Mouse (Mus musculus) CH12.LX (cell line): ENCODE measurements at regions not wholly inside any gene's neighbourhood (a gene's known extent, or its start where the extent isn't known, plus 50 kb on each side); places are given as distances from the start of the nearest gene placed in this dataset.

ENCODE experiments used
- DNase-seq: peaks from one replicate; pipeline ENCODE4 v3.0.0-alpha.2; 2013; ENCODE audit errors: extremely low read depth
- H3K27ac ChIP-seq: 2 replicates; pipeline ENCODE4 v1.5.1; 2012; ENCODE audit warnings: low read depth, mild to moderate bottlenecking, control low read depth, moderate library complexity; ENCODE audit not compliant: insufficient read depth
- H3K27me3 ChIP-seq: replicated peaks from 2 replicates; pipeline ENCODE3; 2012; ENCODE audit warnings: inconsistent platforms
- H3K36me3 ChIP-seq, 2 experiments: replicated peaks in 1 of 2; 2 replicates each; pipeline versions ENCODE3 to v1.6.1; 2012; ENCODE audit warnings: inconsistent platforms in 1 of 2, low read length in 1 of 2, mild to moderate bottlenecking in 1 of 2, mixed read lengths in 1 of 2, moderate library complexity in 1 of 2; ENCODE audit not compliant: control insufficient read depth in 1 of 2, insufficient read depth in 1 of 2
- H3K4me1 ChIP-seq, 2 experiments: 2 replicates each; pipeline ENCODE4 v1.6.1; 2012; ENCODE audit warnings: inconsistent platforms in 1 of 2, moderate library complexity in 1 of 2; ENCODE audit not compliant: insufficient read depth in 2 of 2, control insufficient read depth in 1 of 2
- H3K4me2 ChIP-seq: 2 replicates; pipeline ENCODE4 v1.6.1; 2012; ENCODE audit warnings: low read depth, mild to moderate bottlenecking, control low read depth; ENCODE audit not compliant: poor library complexity, insufficient read depth, severe bottlenecking
- H3K4me3 ChIP-seq, 3 experiments: fragments of 150-350 bp in 1 of 3; sonication (generic) in 1 of 3; replicated peaks in 1 of 3; 2 replicates each; pipeline versions ENCODE3 to v1.5.1; 2011 to 2012; ENCODE audit warnings: low read depth in 2 of 3, low read length in 2 of 3, mild to moderate bottlenecking in 2 of 3, moderate library complexity in 2 of 3, control low read depth in 1 of 3, improper control_type of control experiment in 1 of 3, inconsistent platforms in 1 of 3, mixed read lengths in 1 of 3; ENCODE audit not compliant: poor library complexity in 1 of 3
- H3K79me2 ChIP-seq: replicated peaks from 2 replicates; pipeline ENCODE4 v1.6.1; 2012; ENCODE audit warnings: mild to moderate bottlenecking, moderate library complexity; ENCODE audit not compliant: control insufficient read depth, poor library complexity, insufficient read depth, severe bottlenecking; ENCODE audit errors: extremely low read depth
- H3K9ac ChIP-seq: 2 replicates; pipeline ENCODE4 v1.6.1; 2012; ENCODE audit warnings: low read depth, mild to moderate bottlenecking, control low read depth, moderate library complexity; ENCODE audit not compliant: insufficient read depth
- H3K9me3 ChIP-seq: replicated peaks from 2 replicates; pipeline ENCODE3; 2012; ENCODE audit warnings: low read length, inconsistent platforms, mixed read lengths
- CHD2 ChIP-seq: IDR thresholded peaks from 2 replicates; pipeline ENCODE4 v1.6.1; 2011; ENCODE audit warnings: low read length, improper control_type of control experiment
- CTCF ChIP-seq, 2 experiments: IDR thresholded peaks in 1 of 2; conservative IDR thresholded peaks in 1 of 2; 2 replicates each; pipeline ENCODE4 v1.5.1; 2011 to 2012; ENCODE audit warnings: low read depth in 2 of 2, low read length in 2 of 2, improper control_type of control experiment in 1 of 2, inconsistent platforms in 1 of 2, mild to moderate bottlenecking in 1 of 2, moderate library complexity in 1 of 2
- E2F4 ChIP-seq: IDR thresholded peaks from 2 replicates; pipeline ENCODE4 v1.6.1; 2011; ENCODE audit warnings: low read depth, low read length, improper control_type of control experiment; ENCODE audit not compliant: insufficient replicate concordance
- ETS1 ChIP-seq: conservative IDR thresholded peaks from 2 replicates; pipeline ENCODE4 v1.6.1; 2012; ENCODE audit warnings: low read depth, mild to moderate bottlenecking, inconsistent platforms, low read length, improper control_type of control experiment, moderate library complexity
- KAT2A ChIP-seq: IDR thresholded peaks from 2 replicates; pipeline ENCODE4 v1.6.1; 2012; ENCODE audit warnings: low read length, improper control_type of control experiment, inconsistent platforms; ENCODE audit not compliant: insufficient replicate concordance
- MAX ChIP-seq: IDR thresholded peaks from 2 replicates; pipeline ENCODE4 v1.6.1; 2011; ENCODE audit warnings: low read length, improper control_type of control experiment
- MAZ ChIP-seq: IDR thresholded peaks from 2 replicates; pipeline ENCODE4 v1.6.1; 2012; ENCODE audit warnings: low read depth, mild to moderate bottlenecking, inconsistent platforms, low read length, improper control_type of control experiment, moderate library complexity
- MEF2A ChIP-seq: IDR thresholded peaks from 2 replicates; pipeline ENCODE4 v1.6.1; 2014; ENCODE audit warnings: low read depth, mild to moderate bottlenecking, inconsistent platforms, low read length, improper control_type of control experiment, borderline replicate concordance
- MXI1 ChIP-seq: IDR thresholded peaks from 2 replicates; pipeline ENCODE4 v1.6.1; 2011; ENCODE audit warnings: mild to moderate bottlenecking, low read depth, low read length, improper control_type of control experiment
- NELFE ChIP-seq: IDR thresholded peaks from 2 replicates; pipeline ENCODE4 v1.6.1; 2011; ENCODE audit warnings: low read depth, low read length, improper control_type of control experiment
- NRF1 ChIP-seq: IDR thresholded peaks from 2 replicates; pipeline ENCODE4 v1.6.1; 2014; ENCODE audit warnings: low read depth, mild to moderate bottlenecking, inconsistent platforms, low read length, improper control_type of control experiment, moderate library complexity
- PAX5 ChIP-seq: IDR thresholded peaks from 2 replicates; pipeline ENCODE4 v1.6.1; 2012; ENCODE audit warnings: low read length, inconsistent platforms, mixed read lengths
- POLR2A ChIP-seq: IDR thresholded peaks from 2 replicates; pipeline ENCODE4 v1.6.1; 2011; ENCODE audit warnings: low read depth, mild to moderate bottlenecking, improper control_type of control experiment, low read length
- POLR2AphosphoS2 ChIP-seq: IDR thresholded peaks from 2 replicates; pipeline ENCODE4 v1.6.1; 2011; ENCODE audit warnings: low read depth, low read length, improper control_type of control experiment
- RAD21 ChIP-seq: IDR thresholded peaks from 2 replicates; pipeline ENCODE4 v1.6.1; 2011; ENCODE audit warnings: low read depth, mild to moderate bottlenecking, low read length, improper control_type of control experiment, moderate library complexity
- SIN3A ChIP-seq: IDR thresholded peaks from 2 replicates; pipeline ENCODE4 v1.6.1; 2012; ENCODE audit warnings: low read length, improper control_type of control experiment, inconsistent platforms
- SMC3 ChIP-seq: IDR thresholded peaks from 2 replicates; pipeline ENCODE4 v1.6.1; 2011; ENCODE audit warnings: low read depth, low read length, improper control_type of control experiment
- TBP ChIP-seq: conservative IDR thresholded peaks from 2 replicates; pipeline ENCODE4 v1.6.1; 2011; ENCODE audit warnings: low read depth, low read length, improper control_type of control experiment
- TCF12 ChIP-seq: IDR thresholded peaks from 2 replicates; pipeline ENCODE4 v1.6.1; 2014; ENCODE audit warnings: low read depth, mild to moderate bottlenecking, inconsistent platforms, low read length, improper control_type of control experiment
- USF1 ChIP-seq: IDR thresholded peaks from 2 replicates; pipeline ENCODE4 v1.6.1; 2014; ENCODE audit warnings: low read depth, mild to moderate bottlenecking, inconsistent platforms, low read length, improper control_type of control experiment
- USF2 ChIP-seq: conservative IDR thresholded peaks from 2 replicates; pipeline ENCODE4 v1.6.1; 2011; ENCODE audit warnings: low read depth, low read length, improper control_type of control experiment
- ZNF384 ChIP-seq: IDR thresholded peaks from 2 replicates; pipeline ENCODE4 v1.6.1; 2012; ENCODE audit warnings: low read depth, low read length, improper control_type of control experiment, inconsistent platforms
- dilution Hi-C: fragments of 300-500 bp; cut with MboI; formaldehyde crosslinking; loops from 2 replicates; pipeline ENCODE4 v1.14.3; 2020; ENCODE audit warnings: low sequenced_read_pairs; ENCODE audit not compliant: extremely low pct_unique_long_range_greater_than_20kb, extremely low pct_ligation_motif_present
- in situ Hi-C: fragments of 300-500 bp; cut with MboI; formaldehyde crosslinking; loops from 3 replicates; pipeline ENCODE4 v1.14.3; 2019; ENCODE audit warnings: low sequenced_read_pairs, low pct_ligation_motif_present, low pct_unique_long_range_greater_than_20kb, mixed read lengths

DNA sequence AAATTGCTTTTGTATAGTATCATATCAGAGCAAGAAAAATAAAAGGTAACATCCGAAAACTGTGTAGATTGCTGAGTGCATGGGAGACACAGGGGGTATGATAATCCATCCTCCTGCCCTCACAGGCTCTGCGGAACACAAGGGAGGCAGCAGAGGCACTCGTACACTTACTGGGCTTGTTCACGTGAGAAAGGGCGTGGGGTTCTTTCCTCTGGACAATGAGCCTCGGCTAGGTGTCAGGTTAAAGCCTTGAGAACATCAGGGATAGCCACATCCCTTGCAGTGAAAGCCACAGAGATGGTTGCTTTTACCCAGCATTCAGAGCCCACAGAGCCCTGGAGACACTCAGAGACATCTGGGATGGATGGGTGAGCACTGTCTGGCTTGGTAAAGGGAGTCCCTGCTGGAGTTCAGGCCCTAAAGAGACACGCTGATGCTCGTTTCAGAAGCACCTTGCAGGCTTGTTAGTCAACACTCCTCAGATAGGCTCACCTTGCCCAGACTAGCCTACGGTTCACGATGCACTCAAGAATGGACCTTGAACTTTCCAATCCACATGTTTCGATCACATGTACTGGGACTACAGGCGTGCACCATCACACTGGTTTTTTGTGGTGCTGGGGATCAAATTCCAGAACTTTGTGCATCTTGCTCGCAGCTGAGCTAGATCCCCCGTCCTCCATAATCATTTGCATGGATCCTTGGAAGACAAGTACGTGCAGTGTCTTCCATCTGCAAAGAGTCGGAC is 83.5 kb upstream of the Spin1 start:
- dilution Hi-C loops (no loop called here), in situ Hi-C loops (no loop called here)
- H3K9ac ChIP-seq: no peak overlapping the region
- TF ChIP-seq MXI1 (no peak), MAZ (no peak), POLR2A (no peak), CTCF (conservative IDR thresholded peaks at IDR 0.05 in 1 of 2, IDR thresholded peaks at IDR 0.05 in 1 of 2; ENCODE audit: low read depth in 2 of 2, low read length in 2 of 2) (no peak), PAX5 (no peak), SIN3A (no peak), MAX (no peak), USF1 (no peak), TBP (no peak), USF2 (no peak)
- no peak for DNase-seq
- H3K4me1 ChIP-seq: peaks cover 0 to 12% of the 10 kb centered on the region in 2 experiments; a peak in 3 of 4 replicates
- H3K27me3 ChIP-seq: no peaks in the 10 kb centered on the region
- H3K79me2 ChIP-seq: no peaks in the 10 kb centered on the region
- no peaks in the 10 kb centered on the region for H3K9me3 ChIP-seq
- H3K4me2 ChIP-seq: no peak overlapping the region
- no peaks in the 10 kb centered on the region for H3K36me3 ChIP-seq
- no peak overlapping the region for H3K4me3 ChIP-seq
- H3K27ac ChIP-seq: no peak overlapping the region

DNA sequence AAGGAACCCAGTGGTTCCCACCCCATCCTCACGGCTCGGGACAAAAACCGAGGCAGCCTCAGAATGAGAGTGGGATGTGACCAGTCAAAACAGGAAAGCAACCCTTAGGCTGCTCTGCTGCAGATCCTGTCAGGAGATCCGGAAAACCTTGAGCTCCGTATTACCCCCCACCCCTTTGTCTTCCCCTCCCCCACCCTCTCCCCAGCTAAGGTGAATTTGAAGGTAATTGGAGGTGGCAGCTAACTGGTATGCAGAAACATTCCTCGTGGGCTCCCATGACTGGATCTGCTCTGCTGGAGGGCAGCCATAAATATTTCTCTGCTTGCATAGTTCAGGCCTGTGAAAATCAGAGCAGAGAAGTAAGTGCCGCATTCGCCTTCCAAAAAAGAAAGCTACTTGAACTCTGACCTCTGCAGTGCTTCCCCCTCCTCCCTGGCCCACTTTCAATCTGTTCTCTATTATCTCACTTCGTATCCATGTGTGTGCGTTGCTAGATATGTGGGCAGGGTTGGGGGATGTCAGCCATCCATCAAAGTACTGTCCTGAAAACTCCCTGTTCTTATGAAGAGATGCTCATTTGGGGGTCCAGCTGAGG is 82.9 kb upstream of the Spin1 start:
- H3K27me3 ChIP-seq: no peaks in the 10 kb centered on the region
- H3K27ac ChIP-seq: no peak overlapping the region
- in situ Hi-C loops (no loop called here), dilution Hi-C loops (no loop called here)
- H3K4me1 ChIP-seq: peaks cover 0 to 12% of the 10 kb centered on the region in 2 experiments; a peak in 3 of 4 replicates
- no peak for DNase-seq
- H3K9ac ChIP-seq: no peak overlapping the region
- no peak overlapping the region for H3K4me2 ChIP-seq
- no peaks in the 10 kb centered on the region for H3K79me2 ChIP-seq
- TF ChIP-seq NELFE (no peak), NRF1 (no peak), POLR2AphosphoS2 (no peak), USF2 (no peak), TCF12 (no peak), ETS1 (no peak), CTCF (conservative IDR thresholded peaks at IDR 0.05 in 1 of 2, IDR thresholded peaks at IDR 0.05 in 1 of 2; ENCODE audit: low read depth in 2 of 2, low read length in 2 of 2) (no peak), MEF2A (no peak), E2F4 (no peak), RAD21 (no peak), TBP (no peak), SMC3 (no peak), KAT2A (no peak), MAX (no peak), CHD2 (no peak), SIN3A (no peak), ZNF384 (no peak)
- TF ChIP-seq, all 38 proteins: peak for 0
- H3K36me3 ChIP-seq: no peaks in the 10 kb centered on the region
- H3K4me3 ChIP-seq: no peak overlapping the region
- H3K9me3 ChIP-seq: no peaks in the 10 kb centered on the region
